Mouse (Mus musculus): ENCODE measurements around the gene Deaf1. TPM values are rescaled to one million over a fixed set of nuclear protein-coding genes. Genes with fewer than 3 reads are reported as not detected.
A peak's percentile ranks its signal among the peaks of the same experiment; 100 is the strongest.

Deaf1 gene
- polyA plus RNA-seq, 2 experiments: 47.0 to 82.6 TPM

DNA sequence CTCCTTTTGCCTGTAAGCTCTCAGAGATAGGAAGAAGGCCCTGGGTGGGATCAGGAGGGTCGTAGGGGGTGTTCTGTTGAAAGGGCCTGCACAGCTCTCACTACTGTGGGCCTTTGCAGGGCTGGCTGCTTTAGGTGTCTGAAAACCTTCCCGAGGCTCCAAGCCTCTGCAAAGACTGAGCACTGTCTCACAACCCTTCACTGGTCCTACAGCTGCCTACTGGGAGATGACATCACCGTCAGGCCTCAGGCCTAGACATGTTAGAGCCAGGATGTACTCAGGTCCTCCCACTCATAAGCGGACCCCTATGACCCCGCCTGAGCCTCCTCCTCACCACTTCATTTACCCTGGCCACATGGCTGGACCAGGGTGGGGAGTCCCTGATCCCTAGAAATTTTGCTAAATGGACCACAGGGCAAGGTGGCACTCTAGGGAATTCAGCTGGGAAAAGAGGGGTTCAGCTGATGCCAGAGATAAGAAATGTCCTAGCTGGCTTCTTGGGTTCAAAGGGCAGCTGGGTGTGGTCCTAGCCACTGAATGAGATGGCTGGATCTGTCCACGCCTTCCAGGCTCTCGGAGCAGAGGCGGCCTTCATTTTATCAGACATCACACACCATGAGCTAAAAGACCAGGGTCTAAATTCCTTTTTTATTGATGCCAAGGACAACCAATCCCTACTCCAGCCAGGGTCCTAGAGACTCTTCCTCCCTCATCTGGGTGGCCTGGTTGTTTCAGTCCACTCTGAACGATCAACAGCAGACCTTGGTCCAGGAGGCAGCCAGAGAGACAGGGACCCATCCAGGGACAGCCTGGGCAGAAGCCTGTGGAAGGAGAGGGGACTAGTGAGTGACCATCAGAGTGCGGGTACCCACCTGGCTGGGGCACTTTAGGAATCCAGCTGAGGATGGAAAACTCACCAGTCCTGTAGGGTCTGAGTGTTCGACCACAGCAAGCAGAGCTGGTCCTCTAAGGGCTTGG is 49.5 kb downstream of the Deaf1 start:
- ATAC-seq (ENCODE audit: low FRiP score, low read depth): no peak
- Histone ChIP-seq H3K36me3 (ENCODE audit: control insufficient read depth, insufficient read depth, low read length) (no peaks in the 10 kb centered on the region), H3K27me3 (ENCODE audit: control insufficient read depth, insufficient read depth, low read length) (no peaks in the 10 kb centered on the region), H3K9me3 (ENCODE audit: control insufficient read depth, low read length) (no peaks in the 10 kb centered on the region), H3K27ac (replicated peaks; ENCODE audit: low read depth, low read length) (no peak overlapping the region), H3K4me3 (replicated peaks; ENCODE audit: low read length) (0 out of 2 replicates have a peak overlapping the region, but pooled peaks have one; percentile 45), H3K4me2 (replicated peaks; ENCODE audit: low read depth, low read length, severe bottlenecking) (peak overlapping the region; percentile 96), H3K4me1 (ENCODE audit: control insufficient read depth, insufficient read depth, low read length) (0 out of 2 replicates have a peak, but pooled peaks cover 2% of the 10 kb centered on the region), H3K9ac (ENCODE audit: low read depth, low read length, severe bottlenecking) (no peak overlapping the region)
- DNase-seq (ENCODE audit: low spot score): no peak
- TF ChIP-seq POLR2A (IDR thresholded peaks at IDR 0.05; ENCODE audit: borderline replicate concordance, extremely low read depth, insufficient read depth, insufficient read length): no peak
- 79% methylated on average over 11 of the region's 11 CpGs for WGBS

DNA sequence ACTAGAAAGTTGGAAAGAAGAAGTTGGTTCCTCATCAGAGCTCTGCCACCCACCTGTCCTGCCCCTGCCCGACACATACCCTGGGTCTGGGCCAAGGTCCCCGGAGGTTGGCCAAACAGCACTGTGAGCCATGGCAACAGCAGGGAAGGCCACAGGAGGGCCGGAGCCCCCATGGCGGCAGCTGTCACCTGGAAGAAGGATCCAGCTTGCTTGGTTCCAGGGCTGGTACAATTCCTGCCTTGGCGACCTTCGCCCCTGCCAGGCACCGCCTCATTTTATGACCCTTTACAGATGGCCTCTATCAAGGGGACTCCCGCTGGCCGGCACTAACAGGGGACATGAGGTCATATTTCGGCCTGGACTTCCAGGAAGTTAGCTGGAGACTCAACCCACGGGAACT is 50.9 kb downstream of the Deaf1 start, which contains the start of gene Cdhr5:
Cdhr5 (minus strand) TSS at position 241 of the 400 bp plus-strand sequence.
- H3K4me2 ChIP-seq (replicated peaks; ENCODE audit: low read depth, low read length, severe bottlenecking): no peak within 1 kb of the TSS
- 33% methylated on average over 11 of the region's 11 CpGs for WGBS
- H3K4me1 ChIP-seq (ENCODE audit: control insufficient read depth, insufficient read depth, low read length): 0 out of 2 replicates have a peak, but pooled peaks cover 2% of the 10 kb centered on the region
- H3K27ac ChIP-seq (replicated peaks; ENCODE audit: low read depth, low read length): no peak within 1 kb of the TSS
- DNase-seq (ENCODE audit: low spot score) (no peak), ATAC-seq (ENCODE audit: low FRiP score, low read depth) (no peak)
- H3K4me3 ChIP-seq (replicated peaks; ENCODE audit: low read length): no peak within 1 kb of the TSS
- TF ChIP-seq POLR2A (IDR thresholded peaks at IDR 0.05; ENCODE audit: borderline replicate concordance, extremely low read depth, insufficient read depth, insufficient read length): no peak
- H3K9ac ChIP-seq (ENCODE audit: low read depth, low read length, severe bottlenecking): no peak within 1 kb of the TSS
- no peaks in the 10 kb centered on the region for H3K27me3 ChIP-seq (ENCODE audit: control insufficient read depth, insufficient read depth, low read length)
- H3K9me3 ChIP-seq (ENCODE audit: control insufficient read depth, low read length): no peaks in the 10 kb centered on the region
- no peaks in the 10 kb centered on the region for H3K36me3 ChIP-seq (ENCODE audit: control insufficient read depth, insufficient read depth, low read length)

DNA sequence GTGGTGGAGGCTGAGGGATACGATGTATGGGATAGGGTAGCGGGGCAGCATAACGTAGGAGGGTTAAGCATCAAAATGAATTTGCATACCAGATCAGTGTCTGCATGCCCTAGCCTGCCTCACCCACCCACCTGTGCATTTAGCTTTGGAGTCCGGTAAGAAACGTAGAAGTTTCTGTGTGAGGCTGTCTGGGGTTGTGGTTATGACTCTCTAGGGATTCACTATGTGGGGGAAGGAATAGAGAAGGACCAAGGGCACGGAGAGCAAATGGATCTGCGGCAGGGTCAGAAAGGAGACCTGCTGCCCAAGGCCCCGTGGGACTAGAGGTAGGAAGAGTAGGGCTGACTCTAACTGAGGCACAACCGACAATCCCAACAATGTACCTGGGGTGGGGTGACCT is 52.1 kb downstream of the Deaf1 start:
- Histone ChIP-seq H3K27ac (replicated peaks; ENCODE audit: low read depth, low read length) (no peak overlapping the region), H3K9ac (ENCODE audit: low read depth, low read length, severe bottlenecking) (no peak overlapping the region), H3K9me3 (ENCODE audit: control insufficient read depth, low read length) (no peaks in the 10 kb centered on the region), H3K4me2 (replicated peaks; ENCODE audit: low read depth, low read length, severe bottlenecking) (no peak overlapping the region), H3K27me3 (ENCODE audit: control insufficient read depth, insufficient read depth, low read length) (no peaks in the 10 kb centered on the region), H3K36me3 (ENCODE audit: control insufficient read depth, insufficient read depth, low read length) (no peaks in the 10 kb centered on the region), H3K4me1 (ENCODE audit: control insufficient read depth, insufficient read depth, low read length) (0 out of 2 replicates have a peak, but pooled peaks cover 2% of the 10 kb centered on the region), H3K4me3 (replicated peaks; ENCODE audit: low read length) (no peak overlapping the region)
- TF ChIP-seq POLR2A (IDR thresholded peaks at IDR 0.05; ENCODE audit: borderline replicate concordance, extremely low read depth, insufficient read depth, insufficient read length): no peak
- WGBS: 64% methylated on average over 9 of the region's 9 CpGs
- no peak for ATAC-seq (ENCODE audit: low FRiP score, low read depth)
- no peak for DNase-seq (ENCODE audit: low spot score)

DNA sequence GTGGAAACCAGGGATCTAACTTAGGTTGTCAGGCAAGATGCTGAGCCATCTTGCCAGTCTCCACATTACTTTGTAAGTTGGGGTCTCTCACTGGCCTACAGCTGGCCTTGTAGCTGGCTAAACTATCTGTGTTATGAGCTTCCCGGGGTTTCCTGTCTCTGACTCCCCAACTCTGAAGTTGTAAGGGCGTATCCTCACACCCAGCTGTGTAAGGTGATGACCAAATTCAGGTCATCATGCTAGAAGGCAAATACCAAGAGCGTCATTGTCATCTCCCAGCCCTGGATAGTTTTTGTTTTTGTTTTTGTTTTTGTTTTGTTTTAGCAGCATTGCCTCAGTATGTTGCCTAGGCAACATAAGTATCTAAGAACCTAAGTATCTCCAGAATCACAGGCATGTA is 56.9 kb downstream of the Deaf1 start:
- DNase-seq (ENCODE audit: low spot score) (no peak), ATAC-seq (ENCODE audit: low FRiP score, low read depth) (no peak)
- no peak overlapping the region for H3K4me2 ChIP-seq (replicated peaks; ENCODE audit: low read depth, low read length, severe bottlenecking)
- peaks cover 8% of the 10 kb centered on the region; the same call in 1 of the 2 replicates for H3K4me1 ChIP-seq (ENCODE audit: control insufficient read depth, insufficient read depth, low read length)
- no peaks in the 10 kb centered on the region for H3K27me3 ChIP-seq (ENCODE audit: control insufficient read depth, insufficient read depth, low read length)
- H3K4me3 ChIP-seq (replicated peaks; ENCODE audit: low read length): no peak overlapping the region
- TF ChIP-seq POLR2A (IDR thresholded peaks at IDR 0.05; ENCODE audit: borderline replicate concordance, extremely low read depth, insufficient read depth, insufficient read length): no peak
- WGBS: 87% methylated on average over 3 of the region's 3 CpGs
- H3K9ac ChIP-seq (ENCODE audit: low read depth, low read length, severe bottlenecking): no peak overlapping the region
- H3K36me3 ChIP-seq (ENCODE audit: control insufficient read depth, insufficient read depth, low read length): no peaks in the 10 kb centered on the region
- H3K27ac ChIP-seq (replicated peaks; ENCODE audit: low read depth, low read length): no peak overlapping the region
- H3K9me3 ChIP-seq (ENCODE audit: control insufficient read depth, low read length): no peaks in the 10 kb centered on the region

DNA sequence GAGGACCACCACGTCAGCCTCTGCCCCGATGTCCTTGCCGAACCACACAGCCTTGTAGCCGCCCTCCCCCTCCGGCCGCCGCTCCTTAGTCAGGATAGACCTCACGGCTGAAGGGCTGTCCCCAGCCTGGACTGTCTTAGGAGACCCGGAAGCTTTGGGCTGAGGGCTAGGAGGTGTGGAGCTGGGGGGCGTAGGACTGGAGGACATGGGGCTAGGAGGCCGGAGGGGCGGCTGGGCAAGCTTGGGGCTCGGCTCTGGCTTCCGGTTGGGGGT is 58.3 kb downstream of the Deaf1 start:
- Histone ChIP-seq H3K9ac (ENCODE audit: low read depth, low read length, severe bottlenecking) (no peak overlapping the region), H3K36me3 (ENCODE audit: control insufficient read depth, insufficient read depth, low read length) (peaks cover 3% of the 10 kb centered on the region; the same call in 1 of the 2 replicates), H3K27me3 (ENCODE audit: control insufficient read depth, insufficient read depth, low read length) (no peaks in the 10 kb centered on the region), H3K27ac (replicated peaks; ENCODE audit: low read depth, low read length) (no peak overlapping the region), H3K4me2 (replicated peaks; ENCODE audit: low read depth, low read length, severe bottlenecking) (no peak overlapping the region), H3K4me3 (replicated peaks; ENCODE audit: low read length) (no peak overlapping the region), H3K4me1 (ENCODE audit: control insufficient read depth, insufficient read depth, low read length) (peaks cover 8% of the 10 kb centered on the region; the same call in 1 of the 2 replicates), H3K9me3 (ENCODE audit: control insufficient read depth, low read length) (no peaks in the 10 kb centered on the region)
- no peak for ATAC-seq (ENCODE audit: low FRiP score, low read depth)
- no peak for TF ChIP-seq POLR2A (IDR thresholded peaks at IDR 0.05; ENCODE audit: borderline replicate concordance, extremely low read depth, insufficient read depth, insufficient read length)
- WGBS: 79% methylated on average over 14 of the region's 14 CpGs
- DNase-seq (ENCODE audit: low spot score): no peak
